Mouse (Mus musculus) heart, postnatal 14 days (tissue): ENCODE data around the gene Sult1e1. TPM values are rescaled to one million over a fixed set of nuclear protein-coding genes. Genes with fewer than 3 reads are reported as not detected.

Experiments used
- DNase-seq, 2 experiments: peaks; one replicate each; pipeline ENCODE4 v3.0.0; 2021 to 2022
- intact Hi-C: fragments of 180-260 bp; cut with DNase I; formaldehyde crosslinking; loops from one replicate; pipeline ENCODE4 v1.15.1; 2025
- long read RNA-seq, 2 experiments: library from polyadenylated mRNA; stranded (forward); transcript quantifications; one replicate each; pipeline ENCODE4 v2.0.0; 2021
- total RNA-seq, 2 experiments: library from RNA; stranded (reverse); gene quantifications; 2 replicates each; pipeline ENCODE4 v1.2.3; 2021

The Sult1e1 gene
- not detected for total RNA-seq
- long read RNA-seq, experiment 1, partial matches to known transcripts, result 0 of 1 reads
- long read RNA-seq, experiment 1, other reads (novel, unspliced or antisense), result 1 of 1 reads
- long read RNA-seq, experiment 2, result 0 reads

DNA sequence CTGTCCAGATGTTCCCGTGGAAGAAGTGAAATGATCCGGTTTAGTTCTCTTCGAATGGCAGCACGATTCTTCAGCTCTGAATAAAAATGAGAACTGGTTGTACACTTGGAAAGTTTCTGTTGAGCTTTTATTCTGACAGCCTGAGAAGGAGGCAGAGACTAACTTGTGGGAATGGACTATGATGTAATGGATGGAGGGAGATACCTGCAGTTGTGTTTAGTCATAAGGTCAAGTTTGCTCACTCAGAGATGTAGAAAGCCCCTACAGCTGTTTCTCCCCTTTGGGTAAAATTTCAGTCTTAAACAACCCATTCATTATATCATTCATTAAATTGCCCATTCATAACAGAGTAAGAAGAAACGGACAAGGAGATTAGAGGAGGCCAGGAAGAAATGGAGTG is at the start of gene Sult1e1:
TSS of gene Sult1e1 (minus strand) at position 101 of the 400 bp plus-strand sequence.
- no peak for DNase-seq

DNA sequence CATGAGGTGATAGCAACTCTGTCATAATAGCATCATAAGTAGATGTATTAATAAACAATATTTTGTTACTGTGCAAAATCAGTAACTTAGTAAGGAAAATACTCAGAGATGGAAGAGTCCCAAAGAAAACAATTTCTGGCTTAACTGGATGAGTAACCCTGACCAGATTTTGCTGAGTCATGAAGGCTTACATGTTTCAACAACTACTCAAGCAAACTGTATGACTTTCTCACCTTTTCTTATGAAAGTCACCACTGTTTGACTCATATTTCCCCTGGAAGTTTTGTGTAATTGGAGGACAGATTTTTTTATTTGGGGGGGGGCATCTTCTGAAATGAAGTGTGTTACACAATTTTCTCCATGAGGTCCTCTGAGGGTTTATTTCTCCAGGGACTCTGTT is 31.3 kb upstream of the Sult1e1 start:
- no peak for DNase-seq

More for the DNA sequence above, at the start of gene Sult1e1:
- intact Hi-C loops, result no loop called here

DNA sequence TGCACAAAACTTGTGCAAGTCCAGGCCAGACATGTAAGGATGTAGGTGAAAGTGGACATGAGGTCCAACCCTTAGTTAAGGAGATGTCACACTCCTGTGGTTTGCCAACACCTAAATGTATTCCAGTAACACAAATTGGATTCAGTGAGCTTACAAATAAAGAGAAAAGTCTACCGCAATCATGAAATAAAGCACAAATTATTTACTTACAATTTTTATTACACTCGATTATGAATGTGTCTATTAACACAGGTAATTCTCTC is 23.7 kb upstream of the Sult1e1 start:
- DNase-seq, result no peak
- intact Hi-C loops, result no loop called here

More for the DNA sequence above, 31.3 kb upstream of the Sult1e1 start:
- intact Hi-C loops, result no loop called here

DNA sequence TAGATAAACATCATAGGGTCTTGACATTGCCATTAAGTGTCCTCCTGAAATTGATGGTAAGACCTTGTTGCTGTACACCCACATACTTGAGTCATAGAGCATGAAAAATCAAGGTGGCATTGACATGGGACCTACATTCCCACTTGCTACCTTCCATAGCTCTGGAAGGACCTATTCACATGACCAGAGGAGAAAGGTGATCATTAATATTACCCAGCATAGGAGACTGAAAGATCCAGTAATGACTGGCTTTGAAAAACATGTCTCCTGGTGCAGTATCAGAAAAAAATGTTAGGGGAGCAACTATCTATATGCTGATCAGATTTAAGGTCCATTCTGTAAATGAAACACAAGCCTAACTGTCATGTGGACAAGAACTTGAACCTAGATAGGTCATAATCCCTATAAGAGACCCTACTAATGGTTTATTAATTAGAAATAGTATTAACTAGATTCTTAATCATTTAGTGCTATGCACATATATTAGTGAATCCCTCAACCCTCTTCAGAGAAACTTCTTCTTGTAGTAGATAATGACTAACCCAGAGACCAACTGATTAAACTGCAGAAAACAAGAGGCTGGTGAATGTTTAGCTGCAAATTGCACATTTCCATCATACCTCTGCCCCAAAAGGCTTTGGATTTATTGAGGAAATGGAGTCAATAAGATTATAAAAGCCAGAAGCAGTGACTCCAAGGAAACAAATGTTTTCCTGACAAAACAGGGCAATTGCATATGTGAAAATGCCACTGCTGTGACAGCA is 23.2 kb upstream of the Sult1e1 start:
- intact Hi-C loops, result no loop called here
- DNase-seq, result no peak

- peak in 1 of 2 experiments; percentile 1 for DNase-seq
- intact Hi-C loops, result no loop called here
Measured at GRCm38 (mm10) chr5:87601018-87601417, 9.6 kb upstream of the Sult1e1 start.

- intact Hi-C loops, result no loop called here
- DNase-seq, result no peak
Measured at GRCm38 (mm10) chr5:87597891-87598290, 6.5 kb upstream of the Sult1e1 start.

DNA sequence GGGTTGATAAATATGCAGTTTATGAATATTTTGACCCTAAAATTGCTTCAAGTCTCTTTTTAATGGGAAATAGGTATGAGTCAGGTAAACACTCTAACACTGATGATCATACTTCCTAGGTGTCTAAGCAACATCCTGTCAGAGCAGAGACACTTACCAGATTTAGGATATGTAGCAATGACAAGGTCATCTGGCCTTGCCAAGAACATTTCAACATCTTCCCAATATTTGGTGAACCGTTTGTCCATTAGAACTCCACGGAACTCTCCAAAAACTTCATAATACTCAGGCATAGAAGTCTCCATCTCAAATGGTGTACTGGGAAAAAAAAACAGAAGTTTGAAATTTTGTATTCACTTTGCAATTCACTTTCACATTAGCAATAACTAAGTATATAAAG is 1.5 kb downstream of the Sult1e1 start:
- intact Hi-C loops, result no loop called here

DNA sequence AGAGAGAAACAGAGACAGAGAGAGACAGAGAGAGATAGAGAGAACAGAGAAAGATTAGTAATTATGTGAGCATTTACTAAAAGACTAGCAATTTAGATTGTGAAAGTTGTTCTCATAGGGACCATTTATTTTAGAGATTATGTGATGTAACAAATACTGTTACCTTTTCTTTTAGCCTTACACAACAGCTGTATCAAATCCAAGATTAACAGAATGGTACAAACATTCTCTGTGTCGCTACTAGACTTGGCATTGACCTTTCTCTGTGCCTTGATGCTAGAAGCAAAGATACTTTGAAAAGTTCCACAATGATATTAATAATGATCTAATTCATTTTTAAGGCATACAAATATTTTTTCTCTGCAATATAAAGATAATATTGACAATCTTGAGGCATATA is 11.0 kb downstream of the Sult1e1 start:
- intact Hi-C loops, result no loop called here
- no peak for DNase-seq

More for the DNA sequence above, 1.5 kb downstream of the Sult1e1 start:
- DNase-seq, result no peak

- DNase-seq, result no peak
- intact Hi-C loops, result no loop called here
Measured at GRCm38 (mm10) chr5:87574174-87574573, 17.2 kb downstream of the Sult1e1 start.

GRCm38 (mm10) chr5:87573490-87573889 is 17.9 kb downstream of the Sult1e1 start:
- DNase-seq, result no peak
- intact Hi-C loops, result no loop called here

- intact Hi-C loops, result no loop called here
- no peak for DNase-seq
Measured at GRCm38 (mm10) chr5:87572781-87573180, 18.6 kb downstream of the Sult1e1 start.

DNA sequence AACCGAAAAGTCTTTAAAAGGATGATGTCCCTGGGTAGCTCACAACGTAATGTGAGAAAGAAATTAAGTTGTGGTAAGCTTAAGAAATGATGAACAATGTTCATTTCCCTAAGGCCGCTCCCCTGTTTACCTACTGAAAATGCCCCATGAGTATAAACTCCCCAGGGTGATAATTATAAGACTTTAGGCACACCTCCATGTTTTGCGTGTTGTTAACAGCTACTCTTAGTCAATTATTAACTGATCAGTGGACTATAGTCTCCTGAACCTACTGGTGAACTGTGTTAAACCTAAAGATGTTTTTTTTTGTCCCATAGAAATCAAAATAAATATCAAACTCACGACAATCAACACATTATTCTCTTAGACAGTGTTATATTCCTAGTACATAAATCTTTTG is 22.5 kb downstream of the Sult1e1 start, which contains the start of gene Sult1d1:
TSS of gene Sult1d1 (minus strand) at position 183 of the 400 bp plus-strand sequence.
- intact Hi-C loops, result no loop called here
- no peak for DNase-seq

- intact Hi-C loops, result no loop called here
- DNase-seq, result no peak
Measured at GRCm38 (mm10) chr5:87567306-87567705, 24.1 kb downstream of the Sult1e1 start.

DNA sequence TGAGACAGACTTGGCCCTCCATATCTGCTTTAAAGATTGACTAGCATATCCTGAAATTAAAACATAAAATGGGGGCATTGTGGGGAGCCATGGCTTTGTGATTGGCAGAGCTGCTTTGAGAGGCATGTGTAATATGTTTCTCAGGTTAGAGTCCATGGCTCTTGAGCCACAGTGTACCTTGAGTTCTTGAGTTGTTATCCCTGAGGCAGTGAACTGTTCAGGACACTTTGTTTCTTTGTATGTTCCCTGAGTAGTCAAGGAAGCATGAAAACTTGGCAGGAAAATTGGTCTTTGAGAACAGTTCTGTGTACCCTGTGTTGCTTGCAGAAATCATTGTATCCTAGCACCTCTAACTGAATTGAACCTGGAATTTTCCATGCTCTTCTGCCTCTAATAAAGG is 28.4 kb downstream of the Sult1e1 start:
- no peak for DNase-seq
- intact Hi-C loops, result no loop called here

DNA sequence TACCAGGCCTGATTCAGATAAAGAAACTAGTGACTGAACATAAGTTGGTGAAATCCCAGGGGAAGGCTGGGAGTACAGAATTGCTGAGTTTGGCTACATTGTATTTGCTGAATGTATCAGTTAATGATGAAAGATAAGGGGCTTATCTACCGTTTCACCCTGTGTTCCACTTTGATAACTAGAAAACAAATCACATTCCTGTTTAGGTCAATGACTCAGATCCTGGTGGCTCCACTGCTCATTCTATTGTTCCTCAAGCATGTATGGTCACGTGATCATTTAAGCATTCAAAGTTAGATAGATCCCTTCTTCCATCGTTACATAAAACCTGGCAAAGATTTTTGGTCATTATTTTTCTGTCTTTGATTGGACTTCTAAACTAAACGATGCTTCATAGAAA is 28.9 kb downstream of the Sult1e1 start:
- intact Hi-C loops, result no loop called here
- DNase-seq, result no peak

DNA sequence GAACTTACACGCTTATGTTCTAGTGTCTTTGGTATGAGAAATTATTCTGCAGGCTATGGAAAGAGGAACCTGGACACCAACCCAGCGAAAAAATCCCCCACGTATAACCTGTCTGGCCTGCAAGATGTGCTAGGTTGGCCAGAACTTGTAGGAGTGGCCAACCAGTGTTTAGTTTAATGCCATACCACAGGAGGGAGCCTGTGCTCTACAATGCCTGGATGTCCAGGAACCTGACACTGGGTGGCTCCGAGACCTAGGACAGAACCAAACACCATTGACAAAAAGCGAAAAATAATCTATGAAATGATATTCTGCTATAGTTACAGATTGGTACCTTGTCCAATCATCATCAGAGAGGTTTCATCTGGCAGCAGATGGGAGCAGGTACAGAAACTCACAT is 31.2 kb downstream of the Sult1e1 start:
- no peak for DNase-seq
- intact Hi-C loops, result no loop called here

- no peak for DNase-seq
- intact Hi-C loops, result no loop called here
Measured at GRCm38 (mm10) chr5:87550935-87551334, 40.5 kb downstream of the Sult1e1 start.

DNA sequence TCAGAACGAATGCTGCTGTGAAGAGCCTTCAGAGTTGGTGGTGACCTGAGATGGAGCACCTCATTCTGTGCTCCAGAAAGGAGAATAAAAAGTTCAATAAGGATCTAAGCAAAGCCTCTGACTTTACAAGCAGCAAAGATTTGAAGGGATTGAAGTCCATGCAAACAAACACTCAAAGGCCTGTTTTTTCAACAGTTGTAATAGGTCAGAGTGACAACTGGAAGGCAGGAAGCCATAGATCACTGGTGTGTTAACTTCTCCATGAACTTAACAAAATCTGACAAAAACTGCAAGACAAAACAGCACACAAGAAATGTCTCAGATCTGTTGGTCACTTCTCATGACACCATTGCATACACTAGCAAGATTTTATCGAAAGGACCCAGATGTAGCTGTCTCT is 53.3 kb downstream of the Sult1e1 start, which contains the start of gene Sult1b1:
TSS of gene Sult1b1 (minus strand) at position 85 of the 400 bp plus-strand sequence.
- intact Hi-C loops, result no loop called here
- DNase-seq, result no peak

- intact Hi-C loops, result no loop called here
- no peak for DNase-seq
Measured at GRCm38 (mm10) chr5:87535994-87536644, 55.3 kb downstream of the Sult1e1 start.

- DNase-seq, result no peak
- intact Hi-C loops, result no loop called here
Measured at GRCm38 (mm10) chr5:87532288-87532687, 59.1 kb downstream of the Sult1e1 start.
